Mouse (Mus musculus) CH12.LX (cell line): ENCODE results near the gene Cobl. TPM values are rescaled to one million over a fixed set of nuclear protein-coding genes. Genes with fewer than 3 reads are reported as not detected.

Source experiments
- DNase-seq: peaks from one replicate; pipeline ENCODE4 v3.0.0-alpha.2; 2013; ENCODE audit errors: extremely low read depth
- H3K27ac ChIP-seq: 2 replicates; pipeline ENCODE4 v1.5.1; 2012; ENCODE audit warnings: low read depth, mild to moderate bottlenecking, control low read depth, moderate library complexity; ENCODE audit not compliant: insufficient read depth
- H3K27me3 ChIP-seq: replicated peaks from 2 replicates; pipeline ENCODE3; 2012; ENCODE audit warnings: inconsistent platforms
- H3K36me3 ChIP-seq, 2 experiments: replicated peaks in 1 of 2; 2 replicates each; pipeline versions ENCODE3 to v1.6.1; 2012; ENCODE audit warnings: inconsistent platforms in 1 of 2, low read length in 1 of 2, mild to moderate bottlenecking in 1 of 2, mixed read lengths in 1 of 2, moderate library complexity in 1 of 2; ENCODE audit not compliant: control insufficient read depth in 1 of 2, insufficient read depth in 1 of 2
- H3K4me1 ChIP-seq, 2 experiments: 2 replicates each; pipeline ENCODE4 v1.6.1; 2012; ENCODE audit warnings: inconsistent platforms in 1 of 2, moderate library complexity in 1 of 2; ENCODE audit not compliant: insufficient read depth in 2 of 2, control insufficient read depth in 1 of 2
- H3K4me2 ChIP-seq: 2 replicates; pipeline ENCODE4 v1.6.1; 2012; ENCODE audit warnings: low read depth, mild to moderate bottlenecking, control low read depth; ENCODE audit not compliant: poor library complexity, insufficient read depth, severe bottlenecking
- H3K4me3 ChIP-seq, 3 experiments: fragments of 150-350 bp in 1 of 3; sonication (generic) in 1 of 3; replicated peaks in 1 of 3; 2 replicates each; pipeline versions ENCODE3 to v1.5.1; 2011 to 2012; ENCODE audit warnings: low read depth in 2 of 3, low read length in 2 of 3, mild to moderate bottlenecking in 2 of 3, moderate library complexity in 2 of 3, control low read depth in 1 of 3, improper control_type of control experiment in 1 of 3, inconsistent platforms in 1 of 3, mixed read lengths in 1 of 3; ENCODE audit not compliant: poor library complexity in 1 of 3
- H3K79me2 ChIP-seq: replicated peaks from 2 replicates; pipeline ENCODE4 v1.6.1; 2012; ENCODE audit warnings: mild to moderate bottlenecking, moderate library complexity; ENCODE audit not compliant: control insufficient read depth, poor library complexity, insufficient read depth, severe bottlenecking; ENCODE audit errors: extremely low read depth
- H3K9ac ChIP-seq: 2 replicates; pipeline ENCODE4 v1.6.1; 2012; ENCODE audit warnings: low read depth, mild to moderate bottlenecking, control low read depth, moderate library complexity; ENCODE audit not compliant: insufficient read depth
- H3K9me3 ChIP-seq: replicated peaks from 2 replicates; pipeline ENCODE3; 2012; ENCODE audit warnings: low read length, inconsistent platforms, mixed read lengths
- BHLHE40 ChIP-seq: IDR thresholded peaks from 2 replicates; pipeline ENCODE4 v1.6.1; 2011; ENCODE audit warnings: mild to moderate bottlenecking, low read depth, low read length, improper control_type of control experiment
- CTCF ChIP-seq, 2 experiments: IDR thresholded peaks in 1 of 2; conservative IDR thresholded peaks in 1 of 2; 2 replicates each; pipeline ENCODE4 v1.5.1; 2011 to 2012; ENCODE audit warnings: low read depth in 2 of 2, low read length in 2 of 2, improper control_type of control experiment in 1 of 2, inconsistent platforms in 1 of 2, mild to moderate bottlenecking in 1 of 2, moderate library complexity in 1 of 2
- ELF1 ChIP-seq: IDR thresholded peaks from 2 replicates; pipeline ENCODE4 v1.6.1; 2014; ENCODE audit warnings: low read depth, mild to moderate bottlenecking, inconsistent platforms, low read length, improper control_type of control experiment
- EP300 ChIP-seq: IDR thresholded peaks from 2 replicates; pipeline ENCODE4 v1.6.1; 2011; ENCODE audit warnings: low read length, improper control_type of control experiment
- ETS1 ChIP-seq: conservative IDR thresholded peaks from 2 replicates; pipeline ENCODE4 v1.6.1; 2012; ENCODE audit warnings: low read depth, mild to moderate bottlenecking, inconsistent platforms, low read length, improper control_type of control experiment, moderate library complexity
- JUN ChIP-seq: IDR thresholded peaks from 2 replicates; pipeline ENCODE4 v1.6.1; 2011; ENCODE audit warnings: low read depth, mild to moderate bottlenecking, low read length, improper control_type of control experiment, moderate library complexity; ENCODE audit not compliant: insufficient read depth
- MXI1 ChIP-seq: IDR thresholded peaks from 2 replicates; pipeline ENCODE4 v1.6.1; 2011; ENCODE audit warnings: mild to moderate bottlenecking, low read depth, low read length, improper control_type of control experiment
- NELFE ChIP-seq: IDR thresholded peaks from 2 replicates; pipeline ENCODE4 v1.6.1; 2011; ENCODE audit warnings: low read depth, low read length, improper control_type of control experiment
- RAD21 ChIP-seq: IDR thresholded peaks from 2 replicates; pipeline ENCODE4 v1.6.1; 2011; ENCODE audit warnings: low read depth, mild to moderate bottlenecking, low read length, improper control_type of control experiment, moderate library complexity
- RCOR1 ChIP-seq: conservative IDR thresholded peaks from 2 replicates; pipeline ENCODE4 v1.6.1; 2012; ENCODE audit warnings: low read depth, mild to moderate bottlenecking, inconsistent platforms, low read length, improper control_type of control experiment
- TCF12 ChIP-seq: IDR thresholded peaks from 2 replicates; pipeline ENCODE4 v1.6.1; 2014; ENCODE audit warnings: low read depth, mild to moderate bottlenecking, inconsistent platforms, low read length, improper control_type of control experiment
- UBTF ChIP-seq: IDR thresholded peaks from 2 replicates; pipeline ENCODE4 v1.6.1; 2012; ENCODE audit warnings: low read depth, mild to moderate bottlenecking, inconsistent platforms, low read length, improper control_type of control experiment, moderate library complexity
- USF2 ChIP-seq: conservative IDR thresholded peaks from 2 replicates; pipeline ENCODE4 v1.6.1; 2011; ENCODE audit warnings: low read depth, low read length, improper control_type of control experiment
- ZKSCAN1 ChIP-seq: IDR thresholded peaks from 2 replicates; pipeline ENCODE4 v1.6.1; 2012; ENCODE audit warnings: low read depth, inconsistent platforms, low read length, improper control_type of control experiment, borderline replicate concordance
- dilution Hi-C: fragments of 300-500 bp; cut with MboI; formaldehyde crosslinking; loops from 2 replicates; pipeline ENCODE4 v1.14.3; 2020; ENCODE audit warnings: low sequenced_read_pairs; ENCODE audit not compliant: extremely low pct_unique_long_range_greater_than_20kb, extremely low pct_ligation_motif_present
- in situ Hi-C: fragments of 300-500 bp; cut with MboI; formaldehyde crosslinking; loops from 3 replicates; pipeline ENCODE4 v1.14.3; 2019; ENCODE audit warnings: low sequenced_read_pairs, low pct_ligation_motif_present, low pct_unique_long_range_greater_than_20kb, mixed read lengths
- polyA plus RNA-seq: library from polyadenylated mRNA; unstranded; fragments of >175 nt; gene quantifications from 2 replicates; pipeline ENCODE4 v1.2.1, GENCODE M21; 2012; ENCODE audit warnings: low read depth; ENCODE audit not compliant: insufficient read length
- total RNA-seq, 2 experiments: library from RNA; depleted of rRNA; stranded (reverse); fragments of 300-350 nt in 1 of 2; fragments of >200 nt in 1 of 2; gene quantifications; 2 replicates each; pipeline ENCODE4 v1.2.3; 2012 to 2014

The Cobl gene
- total and polyA plus RNA-seq, 3 experiments: 0.06 to 0.13 TPM; not detected in 1

DNA sequence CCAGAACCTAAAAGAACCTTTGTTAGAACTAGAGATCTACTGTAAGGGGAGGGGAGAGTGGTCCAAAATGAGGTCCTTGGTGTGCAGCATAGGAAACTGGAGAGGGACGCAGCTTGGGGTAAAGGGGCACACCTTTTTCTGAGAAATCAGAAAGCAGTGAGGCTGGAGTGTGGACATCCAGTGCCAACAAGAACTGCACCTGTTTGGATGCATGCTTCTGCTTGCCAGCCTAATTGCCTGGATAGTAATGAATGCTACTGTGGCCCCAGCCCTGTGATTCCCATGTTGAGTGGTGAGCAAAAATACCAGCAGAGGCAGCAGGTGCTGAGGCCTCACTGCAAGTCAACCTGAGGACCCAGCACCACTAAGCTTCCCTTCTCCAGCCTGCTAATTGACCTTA lies 469 bp upstream of the Cobl start:
- TF ChIP-seq UBTF (no peak), RAD21 (no peak), BHLHE40 (no peak), MXI1 (no peak), TCF12 (no peak), ZKSCAN1 (no peak), CTCF (conservative IDR thresholded peaks at IDR 0.05 in 1 of 2, IDR thresholded peaks at IDR 0.05 in 1 of 2; ENCODE audit: low read depth in 2 of 2, low read length in 2 of 2) (no peak), USF2 (no peak), EP300 (no peak), ELF1 (no peak), ETS1 (no peak), RCOR1 (no peak), NELFE (no peak)
- TF ChIP-seq, all 38 proteins: peak for 0
- dilution Hi-C loops (no loop called here), in situ Hi-C loops (no loop called here)
- H3K9me3 ChIP-seq: peaks cover 3% of the 10 kb centered on the region
- H3K79me2 ChIP-seq: no peaks in the 10 kb centered on the region
- H3K27ac ChIP-seq: no peak overlapping the region
- H3K4me3 ChIP-seq: no peak overlapping the region
- H3K27me3 ChIP-seq: no peaks in the 10 kb centered on the region
- no peak for DNase-seq
- H3K4me2 ChIP-seq: no peak overlapping the region
- no peaks in the 10 kb centered on the region; a peak in 1 of 4 replicates for H3K4me1 ChIP-seq
- no peaks in the 10 kb centered on the region for H3K36me3 ChIP-seq
- H3K9ac ChIP-seq: no peak overlapping the region

DNA sequence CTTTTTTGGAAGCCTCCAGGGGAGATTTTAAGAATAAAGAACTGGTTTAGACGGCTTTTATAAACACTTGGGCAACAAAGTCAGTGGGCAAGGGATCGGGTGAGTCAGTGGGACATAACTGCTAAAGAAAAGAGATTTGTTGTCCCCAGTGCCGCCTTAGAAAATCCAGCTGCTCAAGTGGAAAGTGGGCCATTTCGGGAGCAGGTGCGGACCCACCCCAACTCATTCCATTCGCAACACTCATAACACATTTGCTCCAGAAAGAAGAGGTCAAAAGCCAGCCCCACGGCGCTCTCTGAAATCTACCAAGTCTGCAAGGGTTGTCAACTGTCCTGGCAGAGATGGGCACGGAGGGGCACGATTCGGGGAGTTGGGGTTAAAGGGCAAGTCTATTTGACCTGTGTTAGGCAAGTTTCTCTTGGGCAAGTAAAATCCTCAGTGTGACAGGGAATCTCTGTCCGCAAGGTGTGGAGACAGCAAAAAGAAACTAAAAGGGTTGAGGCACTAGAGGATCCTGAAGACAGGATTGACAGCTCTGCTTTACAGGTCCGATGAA lies 1.1 kb downstream of the Cobl start:
- H3K79me2 ChIP-seq: no peaks in the 10 kb centered on the region
- no peak overlapping the region for H3K27ac ChIP-seq
- no peak overlapping the region for H3K4me2 ChIP-seq
- dilution Hi-C loops (no loop called here), in situ Hi-C loops (no loop called here)
- no peaks in the 10 kb centered on the region for H3K36me3 ChIP-seq
- H3K9ac ChIP-seq: no peak overlapping the region
- no peaks in the 10 kb centered on the region for H3K27me3 ChIP-seq
- peaks cover 3% of the 10 kb centered on the region for H3K9me3 ChIP-seq
- no peak overlapping the region for H3K4me3 ChIP-seq
- H3K4me1 ChIP-seq: no peaks in the 10 kb centered on the region; a peak in 1 of 4 replicates
- no peak for DNase-seq
- no peak for TF ChIP-seq JUN
